Mouse (Mus musculus) heart, postnatal 0 days (tissue): Measurements from ENCODE around the gene Kcnn3.

Experiments used
- CTCF ChIP-seq: IDR thresholded peaks from 2 replicates; pipeline ENCODE4 v1.5.1; 2016; ENCODE audit warnings: antibody characterized with exemption, control low read depth, low read depth
- EP300 ChIP-seq: IDR thresholded peaks from 2 replicates; pipeline ENCODE4 v1.6.1; 2016; ENCODE audit warnings: antibody characterized with exemption, low read depth

DNA sequence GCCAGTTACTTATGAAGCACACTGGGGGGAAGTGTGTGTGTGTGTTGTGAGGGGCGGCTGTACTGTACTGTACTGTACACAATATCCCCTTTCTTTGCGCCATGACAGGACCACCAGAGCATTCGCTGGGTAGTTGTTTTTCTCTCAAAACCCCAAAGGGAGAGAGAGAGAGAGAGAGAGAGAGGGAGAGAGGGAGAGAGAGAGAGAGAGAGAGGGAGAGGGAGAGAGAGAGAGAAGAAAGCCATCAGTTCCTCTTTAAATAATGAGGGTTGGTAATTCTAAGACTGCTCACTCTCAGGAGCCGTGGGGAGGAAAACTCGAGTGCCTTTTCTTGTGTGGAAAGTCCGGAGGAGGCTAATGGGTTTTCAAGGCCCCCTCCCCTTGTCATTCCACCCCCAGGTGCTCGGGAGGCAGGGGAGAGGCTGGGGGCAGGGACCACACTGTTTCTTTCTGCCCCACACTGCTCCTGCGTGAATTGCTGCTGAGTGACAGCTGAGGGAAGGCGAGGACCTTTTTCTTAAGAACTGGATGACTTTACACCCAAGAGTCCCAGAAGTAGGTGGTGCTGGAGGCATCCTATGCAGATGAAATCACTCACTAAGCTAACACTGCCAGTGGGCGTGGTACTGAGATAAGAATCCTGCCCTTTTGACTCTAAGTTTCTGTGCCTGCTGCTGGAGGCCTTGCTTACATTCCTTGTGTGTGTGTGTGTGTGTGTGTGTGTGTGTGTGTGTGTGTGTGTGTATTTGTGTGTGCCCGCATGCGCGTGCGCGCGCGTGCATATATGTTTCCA is 6.5 kb downstream of the Kcnn3 start:
- no peak for TF ChIP-seq CTCF
- TF ChIP-seq EP300 = no peak
